Mouse (Mus musculus): ENCODE results near the gene Bptf. TPM values are rescaled to one million over a fixed set of nuclear protein-coding genes. Genes with fewer than 3 reads are reported as not detected.
A peak's percentile ranks its signal among the peaks of the same experiment; 100 is the strongest.
"Not testable (repeated sequence)": the region's sequence is repeated elsewhere in the genome, so short reads cannot be mapped to it uniquely, and the experiment has no call there.

Gene Bptf
- polyA plus RNA-seq, 1 experiment, result 17.7 TPM

DNA sequence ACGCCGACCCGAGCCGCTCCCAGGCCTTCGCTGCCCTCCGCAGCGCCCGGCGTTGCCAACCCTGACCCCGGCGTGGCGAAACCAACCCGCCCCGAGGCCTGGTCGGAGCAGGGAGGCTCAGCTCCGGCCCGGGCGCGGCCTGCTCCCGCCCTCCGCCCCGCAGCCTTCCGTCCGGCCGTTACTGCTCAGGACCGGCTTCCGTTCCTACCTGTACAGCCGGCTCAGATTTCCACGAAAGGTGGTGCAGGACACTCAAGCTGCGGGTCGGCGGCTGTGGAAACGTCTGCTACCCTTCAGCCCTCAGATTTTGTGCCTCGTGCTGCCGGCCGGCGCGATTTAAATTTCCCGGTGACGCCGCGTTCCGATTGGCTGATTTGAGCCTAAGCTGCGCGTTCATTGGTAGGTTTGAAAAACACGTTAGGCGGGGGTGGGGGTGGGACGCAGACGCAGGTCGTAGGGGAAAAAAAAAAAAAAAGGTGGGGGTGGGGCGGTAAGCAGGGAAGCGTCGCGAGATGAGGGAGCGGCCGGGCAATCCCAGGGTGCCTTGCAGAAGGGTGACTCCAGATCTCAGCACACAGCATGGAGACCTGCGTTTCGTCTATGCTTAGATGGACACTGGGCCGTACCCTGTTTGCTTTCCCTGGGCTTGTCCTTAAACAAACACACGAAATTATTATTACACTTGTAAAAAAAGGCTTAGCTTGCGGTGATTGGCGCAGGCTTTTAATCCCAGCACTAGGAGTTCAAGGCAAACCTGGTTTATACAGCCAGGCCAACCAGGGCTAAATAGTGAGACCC lies 132.6 kb downstream of the Bptf start, which contains the start of gene Kpna2:
Gene Kpna2, minus strand, starts transcription at position 391 of the 798 bp plus-strand sequence.
- no peaks in the 10 kb centered on the region; the same call in 1 of the 2 replicates for H3K4me1 ChIP-seq (ENCODE audit: control insufficient read depth, insufficient read depth, low read length)
- H3K36me3 ChIP-seq (ENCODE audit: control insufficient read depth, insufficient read depth, low read length), result no peaks in the 10 kb centered on the region
- peak within 1 kb of the TSS; percentile 96 for H3K27ac ChIP-seq (ENCODE audit: control insufficient read depth, insufficient read depth, low read depth, low read length)
- H3K4me3 ChIP-seq (ENCODE audit: control insufficient read depth, low read depth, low read length), result peak within 1 kb of the TSS; percentile 96
- H3K27me3 ChIP-seq (ENCODE audit: control insufficient read depth, insufficient read depth, low read length), result no peaks in the 10 kb centered on the region
- TF ChIP-seq CTCF (IDR thresholded peaks at IDR 0.05; ENCODE audit: control insufficient read depth, insufficient read depth, insufficient replicate concordance, low read depth, low read length), result no peak
- TF ChIP-seq POLR2A (IDR thresholded peaks at IDR 0.05; ENCODE audit: control insufficient read depth, low read depth, low read length), result peak; percentile 94

DNA sequence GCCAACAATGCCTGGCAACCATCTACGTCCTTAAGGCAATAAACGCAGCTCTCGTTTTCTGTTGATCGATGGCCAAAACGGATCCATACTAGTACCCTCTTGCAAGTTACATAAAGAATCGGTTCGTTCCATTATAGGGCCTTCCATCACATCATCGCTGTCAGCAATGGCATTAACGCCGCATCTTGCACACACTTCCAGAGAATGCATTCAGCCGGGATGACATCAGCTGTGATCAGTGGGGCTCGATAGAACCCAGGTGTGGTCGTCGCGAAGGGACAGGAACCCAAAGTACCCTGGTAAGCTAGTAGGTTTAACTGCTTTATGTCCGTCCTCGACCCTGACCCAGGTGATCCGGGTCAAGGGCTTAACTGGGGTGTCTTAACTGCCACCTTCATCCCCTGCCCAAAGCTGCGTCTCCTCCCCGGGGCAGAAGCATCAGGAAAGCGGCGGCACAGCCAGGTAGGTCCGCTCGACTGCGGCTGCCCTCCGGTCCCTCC lies 133.2 kb downstream of the Bptf start:
- H3K27me3 ChIP-seq (ENCODE audit: control insufficient read depth, insufficient read depth, low read length), result no peaks in the 10 kb centered on the region
- H3K36me3 ChIP-seq (ENCODE audit: control insufficient read depth, insufficient read depth, low read length), result no peaks in the 10 kb centered on the region
- no peaks in the 10 kb centered on the region; the same call in 1 of the 2 replicates for H3K4me1 ChIP-seq (ENCODE audit: control insufficient read depth, insufficient read depth, low read length)
- TF ChIP-seq POLR2A (IDR thresholded peaks at IDR 0.05; ENCODE audit: control insufficient read depth, low read depth, low read length) (no peak), CTCF (IDR thresholded peaks at IDR 0.05; ENCODE audit: control insufficient read depth, insufficient read depth, insufficient replicate concordance, low read depth, low read length) (0 out of 2 replicates have a peak, but pooled peaks have one; percentile 3)
- peak overlapping the region; percentile 96 for H3K4me3 ChIP-seq (ENCODE audit: control insufficient read depth, low read depth, low read length)
- peak overlapping the region; percentile 96 for H3K27ac ChIP-seq (ENCODE audit: control insufficient read depth, insufficient read depth, low read depth, low read length)

DNA sequence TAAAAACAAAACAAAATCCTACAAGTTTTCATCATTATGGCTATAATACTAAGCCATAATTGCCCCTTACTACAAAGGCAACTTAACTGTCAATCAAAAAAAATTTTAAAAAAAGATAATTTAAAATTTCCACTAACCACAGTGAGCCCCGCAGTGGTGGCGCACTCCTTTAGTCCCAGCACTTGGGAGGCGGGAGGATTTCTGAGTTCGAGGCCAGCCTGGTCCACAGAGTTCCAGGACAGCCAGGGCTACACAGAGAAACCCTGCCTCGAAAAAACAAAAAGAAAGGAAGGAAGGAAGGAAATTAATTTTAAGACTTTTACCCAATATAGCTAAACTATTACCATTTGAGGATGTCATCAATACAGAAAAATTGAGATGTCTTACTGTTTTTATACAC lies 134.0 kb downstream of the Bptf start:
- Histone ChIP-seq H3K4me3 (ENCODE audit: control insufficient read depth, low read depth, low read length) (peak overlapping the region; percentile 69), H3K27ac (ENCODE audit: control insufficient read depth, insufficient read depth, low read depth, low read length) (no peak overlapping the region), H3K36me3 (ENCODE audit: control insufficient read depth, insufficient read depth, low read length) (no peaks in the 10 kb centered on the region), H3K27me3 (ENCODE audit: control insufficient read depth, insufficient read depth, low read length) (no peaks in the 10 kb centered on the region), H3K4me1 (ENCODE audit: control insufficient read depth, insufficient read depth, low read length) (no peaks in the 10 kb centered on the region; the same call in 1 of the 2 replicates)
- TF ChIP-seq POLR2A (IDR thresholded peaks at IDR 0.05; ENCODE audit: control insufficient read depth, low read depth, low read length) (no peak), CTCF (IDR thresholded peaks at IDR 0.05; ENCODE audit: control insufficient read depth, insufficient read depth, insufficient replicate concordance, low read depth, low read length) (no peak)

DNA sequence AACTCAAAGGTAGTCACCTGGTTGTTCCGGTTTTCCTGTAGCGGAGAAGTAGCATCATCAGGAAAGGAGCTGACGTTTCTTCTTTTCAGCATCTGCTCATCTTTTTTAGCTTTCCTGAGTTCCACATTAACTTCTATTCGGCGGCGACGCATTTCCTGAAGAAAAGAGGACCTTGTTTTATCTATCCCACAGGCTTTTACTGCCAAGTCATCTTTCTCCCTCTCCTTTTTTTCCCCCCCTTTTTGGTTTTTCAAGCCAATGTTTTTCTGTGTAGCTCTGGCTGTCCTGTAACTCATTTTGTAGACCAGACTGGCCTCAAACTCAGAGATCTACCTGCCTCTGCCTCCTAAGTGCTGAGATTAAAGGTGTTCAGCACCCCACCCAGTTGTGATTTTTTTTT lies 135.4 kb downstream of the Bptf start:
- H3K4me3 ChIP-seq (ENCODE audit: control insufficient read depth, low read depth, low read length), result peak overlapping the region; percentile 52; the same call in 1 of the 2 replicates
- H3K27ac ChIP-seq (ENCODE audit: control insufficient read depth, insufficient read depth, low read depth, low read length); H3K36me3 ChIP-seq (ENCODE audit: control insufficient read depth, insufficient read depth, low read length); H3K4me1 ChIP-seq (ENCODE audit: control insufficient read depth, insufficient read depth, low read length); H3K27me3 ChIP-seq (ENCODE audit: control insufficient read depth, insufficient read depth, low read length): not testable (repeated sequence)

DNA sequence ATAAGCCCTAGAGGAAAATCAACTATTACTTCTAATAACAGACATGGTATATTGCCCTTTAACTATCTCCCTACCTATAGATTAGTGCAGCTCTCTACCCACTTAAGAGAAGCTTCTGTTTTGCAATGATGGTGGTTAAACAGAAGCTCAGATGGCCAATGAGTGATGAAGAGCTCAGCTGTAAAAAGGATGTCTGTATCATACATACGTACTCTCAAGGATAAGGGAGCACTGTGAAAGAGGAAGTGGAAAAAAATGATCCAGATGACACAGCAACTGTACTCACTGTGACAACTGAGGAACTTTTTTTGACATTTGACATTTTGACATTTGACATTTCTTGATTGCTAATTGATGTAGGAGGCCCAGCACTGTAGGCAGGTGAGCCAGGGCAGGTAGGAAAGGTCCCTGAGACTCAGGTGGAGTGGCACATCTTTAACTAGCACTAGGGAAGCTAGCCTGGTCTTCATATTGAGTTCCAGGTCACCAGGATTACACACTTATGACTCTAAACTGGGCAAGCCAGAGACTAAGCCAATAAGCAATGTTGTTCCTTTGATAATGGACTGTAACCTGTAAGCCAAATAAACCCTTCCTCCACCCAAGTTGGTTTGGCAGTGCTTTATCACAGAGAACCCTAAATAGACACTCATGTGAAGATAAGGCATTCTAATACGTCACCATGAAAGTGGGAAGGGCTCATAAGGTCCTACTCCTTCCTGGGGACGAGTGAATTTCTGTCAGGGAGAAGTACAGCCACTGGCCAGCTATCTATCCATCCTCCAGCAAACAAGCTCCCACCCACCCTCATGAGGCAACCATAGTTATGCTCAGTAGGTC lies 137.5 kb downstream of the Bptf start:
- no peak overlapping the region for H3K4me3 ChIP-seq (ENCODE audit: control insufficient read depth, low read depth, low read length)
- no peak overlapping the region for H3K27ac ChIP-seq (ENCODE audit: control insufficient read depth, insufficient read depth, low read depth, low read length)
- H3K27me3 ChIP-seq (ENCODE audit: control insufficient read depth, insufficient read depth, low read length), result no peaks in the 10 kb centered on the region
- no peaks in the 10 kb centered on the region; the same call in 1 of the 2 replicates for H3K36me3 ChIP-seq (ENCODE audit: control insufficient read depth, insufficient read depth, low read length)
- H3K4me1 ChIP-seq (ENCODE audit: control insufficient read depth, insufficient read depth, low read length), result no peaks in the 10 kb centered on the region; the same call in 1 of the 2 replicates
- TF ChIP-seq POLR2A (IDR thresholded peaks at IDR 0.05; ENCODE audit: control insufficient read depth, low read depth, low read length), result no peak
- no peak for TF ChIP-seq CTCF (IDR thresholded peaks at IDR 0.05; ENCODE audit: control insufficient read depth, insufficient read depth, insufficient replicate concordance, low read depth, low read length)

DNA sequence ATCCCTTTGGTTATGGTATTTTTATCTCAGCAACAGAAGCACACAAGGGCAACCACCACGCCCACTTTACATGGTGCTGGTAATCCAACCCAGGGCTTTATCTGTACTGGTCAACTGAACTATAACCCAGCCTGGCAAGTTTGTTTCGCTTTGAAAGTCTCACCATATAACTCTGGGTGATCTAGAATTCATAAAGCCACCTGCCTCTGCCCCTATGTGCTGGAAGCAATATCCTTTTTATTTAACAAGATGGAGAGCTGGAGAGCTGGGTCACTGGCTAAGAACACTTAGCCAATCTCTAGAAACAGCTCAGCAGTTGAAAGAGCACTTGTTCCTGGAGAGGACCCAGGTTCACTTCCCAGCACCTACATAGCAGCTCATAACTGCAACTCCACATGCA lies 144.5 kb downstream of the Bptf start:
- Histone ChIP-seq H3K4me3 (ENCODE audit: control insufficient read depth, low read depth, low read length) (no peak overlapping the region), H3K27me3 (ENCODE audit: control insufficient read depth, insufficient read depth, low read length) (no peaks in the 10 kb centered on the region), H3K4me1 (ENCODE audit: control insufficient read depth, insufficient read depth, low read length) (no peaks in the 10 kb centered on the region), H3K27ac (ENCODE audit: control insufficient read depth, insufficient read depth, low read depth, low read length) (no peak overlapping the region), H3K36me3 (ENCODE audit: control insufficient read depth, insufficient read depth, low read length) (peaks cover 2% of the 10 kb centered on the region; the same call in 1 of the 2 replicates)
- TF ChIP-seq POLR2A (IDR thresholded peaks at IDR 0.05; ENCODE audit: control insufficient read depth, low read depth, low read length) (no peak), CTCF (IDR thresholded peaks at IDR 0.05; ENCODE audit: control insufficient read depth, insufficient read depth, insufficient replicate concordance, low read depth, low read length) (no peak)

DNA sequence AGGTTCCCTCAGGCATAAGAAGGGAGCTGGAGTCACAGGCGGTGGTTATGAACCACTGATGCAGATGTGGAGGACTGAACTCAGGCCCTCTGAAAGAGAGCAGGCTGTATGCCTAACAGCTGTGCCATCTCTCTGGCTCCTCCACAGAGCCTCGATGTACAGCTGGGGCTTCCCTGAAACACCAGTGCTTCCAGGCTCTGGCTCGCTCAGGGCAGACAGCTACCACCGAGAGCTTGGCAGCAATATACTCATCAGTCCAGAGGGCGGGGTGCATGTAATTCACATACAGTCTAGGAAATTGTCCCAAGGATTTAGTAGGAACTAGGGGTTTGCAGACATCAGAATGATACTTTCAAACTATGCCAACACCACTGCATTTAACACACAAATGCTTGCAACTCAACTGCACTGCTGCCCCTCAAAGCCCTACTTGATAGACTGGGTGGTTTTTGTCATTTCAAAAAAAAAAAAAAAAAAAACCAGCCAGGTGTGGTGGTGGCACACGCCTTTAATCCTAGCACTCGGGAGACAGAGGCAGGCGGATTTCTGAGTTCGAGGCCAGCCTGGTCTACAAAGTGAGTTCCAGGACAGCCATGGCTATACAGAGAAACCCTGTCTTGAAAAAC lies 145.8 kb downstream of the Bptf start:
- H3K4me1 ChIP-seq (ENCODE audit: control insufficient read depth, insufficient read depth, low read length); H3K27ac ChIP-seq (ENCODE audit: control insufficient read depth, insufficient read depth, low read depth, low read length); H3K27me3 ChIP-seq (ENCODE audit: control insufficient read depth, insufficient read depth, low read length); H3K4me3 ChIP-seq (ENCODE audit: control insufficient read depth, low read depth, low read length); H3K36me3 ChIP-seq (ENCODE audit: control insufficient read depth, insufficient read depth, low read length): not testable (repeated sequence)

Other genes starting within 250 kb of the Bptf start
- gene Smurf2, start 211.4 kb downstream of the Bptf start, polyA plus RNA-seq (2012; rRNA removed), result 11.0 and 11.3 TPM in 2 replicates
- 36.5 and 150 TPM in 2 replicates for gene Kpna2, start 132.6 kb downstream of the Bptf start, polyA plus RNA-seq (2012; rRNA removed)
- gene 1810010H24Rik, start 106.4 kb downstream of the Bptf start, polyA plus RNA-seq (2012; rRNA removed), result 0.62 and 0.78 TPM in 2 replicates
- 3.4 and 4.3 TPM in 2 replicates for gene Nol11, start 57.3 kb upstream of the Bptf start, polyA plus RNA-seq (2012; rRNA removed)